Mouse (Mus musculus) gastrocnemius, adult 18-20 months (tissue): ENCODE measurements around the gene Tnfrsf1a. TPM values are rescaled to one million over a fixed set of nuclear protein-coding genes. Genes with fewer than 3 reads are reported as not detected.
A peak's percentile ranks its signal among the peaks of the same experiment; 100 is the strongest.
"Not testable (repeated sequence)": the region's sequence is repeated elsewhere in the genome, so short reads cannot be mapped to it uniquely, and the experiment has no call there.

Source experiments
- DNase-seq: peaks from one replicate; pipeline ENCODE4 v3.0.0; 2021; ENCODE audit warnings: low spot score
- long read RNA-seq, 2 experiments: library from polyadenylated mRNA; stranded (forward); transcript quantifications; one replicate each; pipeline ENCODE4 v2.0.0; 2021
- total RNA-seq, 2 experiments: library from RNA; stranded (reverse); gene quantifications; 2 replicates each; pipeline ENCODE4 v1.2.3; 2021

The Tnfrsf1a gene
- total RNA-seq = 10 to 100 TPM; 16.6 to 24.9 TPM
- long read RNA-seq, experiment 1, transcript Tnfrsf1a-201 (10 exons, 2,156 nt) = major isoform, 15 of 17 reads
- long read RNA-seq, experiment 1, partial matches to known transcripts = 0 of 17 reads
- long read RNA-seq, experiment 1, other reads (novel, unspliced or antisense) = 1 of 17 reads
- long read RNA-seq, experiment 2, transcript Tnfrsf1a-201 (10 exons, 2,156 nt) = major isoform, 9 of 13 reads
- long read RNA-seq, experiment 2, partial matches to known transcripts = 2 of 13 reads
- long read RNA-seq, experiment 2, other reads (novel, unspliced or antisense) = 2 of 13 reads

GRCm38 (mm10) chr6:125348721-125349574 is at the start of gene Tnfrsf1a:
Gene Tnfrsf1a, plus strand, starts transcription at chr6:125349362.
- DNase-seq = no peak

DNA sequence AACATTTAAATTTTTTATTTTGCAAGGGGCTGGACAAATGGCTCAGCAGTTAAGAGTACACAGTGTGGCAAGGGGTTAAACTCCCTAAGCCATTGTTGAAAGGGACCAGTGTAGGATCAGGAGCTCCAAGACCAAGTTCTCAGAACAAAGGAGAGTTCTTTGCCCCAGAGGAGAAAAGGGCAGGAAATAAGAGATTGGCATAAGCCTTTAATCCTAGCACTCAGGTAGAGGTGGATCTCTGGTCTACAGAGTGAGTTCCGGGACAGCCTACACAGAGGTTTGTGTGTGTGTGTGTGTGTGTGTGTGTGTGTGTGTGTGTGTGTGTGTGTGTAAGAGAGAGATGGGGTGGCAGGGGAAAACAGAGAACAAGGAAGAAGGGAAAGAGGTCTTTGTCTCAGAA is 48.2 kb upstream of the Tnfrsf1a start:
- no peak for DNase-seq

DNA sequence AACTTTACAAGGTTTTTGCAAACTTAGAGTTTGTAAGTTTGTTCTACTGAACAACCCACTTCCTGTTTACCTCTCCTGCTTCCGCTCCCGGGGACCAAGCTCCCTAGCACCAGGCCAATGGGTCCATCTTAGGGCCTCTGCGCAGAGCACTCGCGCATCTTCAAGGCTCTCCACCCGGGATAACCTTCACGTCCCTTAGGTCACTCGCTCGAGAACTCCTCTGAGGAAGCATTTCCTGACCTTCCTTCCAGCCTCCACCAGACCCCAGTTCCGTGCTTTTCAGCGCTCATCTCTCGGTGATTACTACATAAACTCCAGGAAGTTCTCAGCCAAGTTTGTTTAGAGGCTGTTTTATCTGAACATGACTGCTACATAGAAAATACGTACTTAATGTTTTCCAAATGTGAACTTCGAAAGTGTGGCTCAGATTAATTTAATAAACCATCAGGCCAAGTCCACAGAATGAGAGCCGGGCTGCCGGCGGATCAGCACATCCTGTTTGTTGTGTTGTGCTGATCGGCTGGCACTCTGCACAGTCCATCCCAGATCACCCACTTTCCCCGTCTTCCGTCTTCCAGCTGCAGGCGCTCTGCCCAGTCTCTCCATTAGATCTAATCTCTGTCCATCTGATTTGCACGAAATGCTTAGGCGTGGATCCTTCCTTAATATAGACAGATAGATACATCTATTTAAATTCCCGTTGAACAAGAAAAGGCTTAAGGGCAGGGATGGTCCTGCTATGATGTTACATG is 46.8 kb upstream of the Tnfrsf1a start:
- DNase-seq = no peak

GRCm38 (mm10) chr6:125303242-125303641 is 45.9 kb upstream of the Tnfrsf1a start:
- no peak for DNase-seq

DNA sequence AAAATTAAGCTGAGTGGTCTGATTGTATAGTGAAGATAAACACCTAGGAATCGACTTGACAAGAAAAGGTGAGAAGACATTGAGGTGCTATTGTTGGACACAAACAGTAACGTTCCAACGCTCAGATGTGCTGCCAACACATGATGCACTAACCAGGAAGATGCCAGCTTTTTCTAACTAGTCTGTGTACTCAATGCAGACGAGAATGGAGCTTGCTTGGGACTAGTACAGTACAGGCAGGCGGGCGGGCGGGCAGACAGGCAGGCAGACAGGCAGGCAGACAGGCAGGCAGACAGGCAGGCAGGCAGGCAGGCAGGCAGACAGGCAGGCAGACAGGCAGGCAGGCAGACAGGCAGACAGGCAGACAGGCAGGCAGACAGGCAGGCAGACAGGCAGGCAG is 44.8 kb upstream of the Tnfrsf1a start:
- DNase-seq = not testable (repeated sequence)

GRCm38 (mm10) chr6:125305465-125305864 is 43.7 kb upstream of the Tnfrsf1a start:
- no peak for DNase-seq

DNA sequence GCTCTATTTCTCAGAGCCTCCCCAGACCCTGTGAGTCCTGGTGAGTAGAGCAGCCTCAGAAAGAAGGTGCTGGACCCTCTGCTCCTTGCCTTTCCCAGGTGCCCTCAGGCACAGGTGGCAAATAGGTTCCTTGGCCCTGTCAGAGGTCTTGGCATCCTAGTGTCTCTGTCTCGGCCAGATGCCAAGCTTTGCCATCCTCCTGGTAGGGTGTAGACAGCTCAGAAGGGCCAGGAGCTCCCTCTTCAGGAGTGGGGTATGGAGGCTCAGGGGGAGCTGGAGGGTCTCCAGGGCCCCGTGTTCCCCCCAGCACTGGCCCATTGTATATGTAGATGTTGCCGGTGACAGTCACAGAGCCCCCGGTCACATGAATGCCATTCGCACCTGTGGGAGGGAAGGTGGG is 42.1 kb upstream of the Tnfrsf1a start:
- DNase-seq = no peak

GRCm38 (mm10) chr6:125308921-125309320 is 40.2 kb upstream of the Tnfrsf1a start:
- DNase-seq = no peak

DNA sequence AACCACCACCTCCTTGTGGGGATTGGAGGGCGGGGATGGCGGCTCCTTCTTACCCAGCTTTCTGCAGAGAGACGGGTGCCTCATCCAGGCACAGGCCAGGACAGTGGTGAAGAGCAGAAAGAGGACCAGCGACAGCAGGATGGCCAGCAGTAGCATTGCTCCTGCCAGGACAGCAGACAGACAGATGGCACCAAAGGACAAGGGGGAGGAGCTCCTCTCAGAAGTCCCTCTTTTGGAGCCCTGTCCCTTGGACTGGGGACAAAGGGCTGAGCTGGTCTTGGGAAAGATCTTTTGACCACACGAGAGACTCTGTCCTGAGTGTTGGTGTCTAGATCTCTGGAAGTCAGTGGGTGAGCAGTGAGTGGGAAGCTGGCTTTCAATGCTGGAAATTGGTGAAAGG is 39.8 kb upstream of the Tnfrsf1a start:
- DNase-seq = no peak

DNA sequence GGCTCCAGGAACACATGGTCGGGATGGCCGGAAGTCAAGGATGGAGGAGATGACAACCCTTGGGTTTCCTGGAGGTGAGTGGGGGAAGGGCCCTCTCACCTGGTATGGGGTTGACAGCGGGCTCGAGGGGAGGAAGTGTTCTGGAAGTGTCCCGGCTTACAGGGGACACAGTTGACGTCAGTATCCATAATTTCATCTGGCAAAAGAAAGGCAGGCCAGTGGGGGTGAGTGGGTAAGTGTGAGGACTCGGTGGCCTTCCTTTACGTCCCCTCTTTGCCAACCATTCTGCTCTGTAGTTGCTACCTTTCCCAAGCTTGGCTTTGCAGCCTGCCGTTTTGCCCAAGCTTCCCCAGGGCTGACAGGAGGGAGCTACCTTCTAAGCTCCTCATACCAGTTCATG is 37.0 kb upstream of the Tnfrsf1a start:
- no peak for DNase-seq

- no peak for DNase-seq
Observed at GRCm38 (mm10) chr6:125312581-125313355, 36.4 kb upstream of the Tnfrsf1a start.

- DNase-seq = peak; percentile 84
Observed at GRCm38 (mm10) chr6:125313546-125314230, 35.5 kb upstream of the Tnfrsf1a start, which contains the start of gene Ltbr. Gene Ltbr, minus strand, starts transcription at chr6:125313885.

DNA sequence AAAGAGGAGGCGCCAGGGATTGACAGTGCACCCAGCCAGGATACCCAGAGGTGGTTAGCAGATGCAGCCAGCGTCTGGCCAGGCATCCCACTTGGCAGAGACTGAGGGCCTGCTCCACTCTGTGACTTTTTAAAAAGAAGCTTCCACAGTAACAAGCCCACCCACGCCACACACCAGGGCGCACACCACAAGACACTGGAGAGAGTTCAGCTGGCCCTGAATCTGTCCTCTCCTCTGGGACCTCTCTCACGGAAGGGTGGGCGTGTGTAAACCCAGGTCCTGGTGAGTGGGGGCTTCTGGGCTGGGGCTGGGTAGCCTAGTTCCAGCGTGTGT is 35.0 kb upstream of the Tnfrsf1a start:
- DNase-seq = no peak

DNA sequence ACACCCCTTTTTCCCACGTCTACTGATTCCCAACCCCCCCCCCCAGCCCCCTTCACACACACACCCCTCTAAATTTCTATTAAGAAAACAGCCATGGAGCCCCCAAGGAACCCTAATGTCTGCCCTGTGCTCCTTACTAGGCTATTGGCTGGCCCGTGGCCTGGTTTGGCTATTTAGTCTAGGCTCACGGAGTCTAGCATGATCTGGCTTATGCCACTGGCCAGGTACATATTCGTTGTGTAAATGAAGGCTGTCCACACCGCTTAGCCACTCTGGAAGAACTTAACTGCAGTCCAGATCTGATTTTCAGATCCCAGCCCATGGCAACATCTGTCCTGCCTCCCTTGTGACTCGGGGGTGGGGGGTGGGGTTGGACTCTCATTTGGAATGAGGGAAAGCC is 34.4 kb upstream of the Tnfrsf1a start:
- no peak for DNase-seq

GRCm38 (mm10) chr6:125317077-125317476 is 32.1 kb upstream of the Tnfrsf1a start:
- no peak for DNase-seq

DNA sequence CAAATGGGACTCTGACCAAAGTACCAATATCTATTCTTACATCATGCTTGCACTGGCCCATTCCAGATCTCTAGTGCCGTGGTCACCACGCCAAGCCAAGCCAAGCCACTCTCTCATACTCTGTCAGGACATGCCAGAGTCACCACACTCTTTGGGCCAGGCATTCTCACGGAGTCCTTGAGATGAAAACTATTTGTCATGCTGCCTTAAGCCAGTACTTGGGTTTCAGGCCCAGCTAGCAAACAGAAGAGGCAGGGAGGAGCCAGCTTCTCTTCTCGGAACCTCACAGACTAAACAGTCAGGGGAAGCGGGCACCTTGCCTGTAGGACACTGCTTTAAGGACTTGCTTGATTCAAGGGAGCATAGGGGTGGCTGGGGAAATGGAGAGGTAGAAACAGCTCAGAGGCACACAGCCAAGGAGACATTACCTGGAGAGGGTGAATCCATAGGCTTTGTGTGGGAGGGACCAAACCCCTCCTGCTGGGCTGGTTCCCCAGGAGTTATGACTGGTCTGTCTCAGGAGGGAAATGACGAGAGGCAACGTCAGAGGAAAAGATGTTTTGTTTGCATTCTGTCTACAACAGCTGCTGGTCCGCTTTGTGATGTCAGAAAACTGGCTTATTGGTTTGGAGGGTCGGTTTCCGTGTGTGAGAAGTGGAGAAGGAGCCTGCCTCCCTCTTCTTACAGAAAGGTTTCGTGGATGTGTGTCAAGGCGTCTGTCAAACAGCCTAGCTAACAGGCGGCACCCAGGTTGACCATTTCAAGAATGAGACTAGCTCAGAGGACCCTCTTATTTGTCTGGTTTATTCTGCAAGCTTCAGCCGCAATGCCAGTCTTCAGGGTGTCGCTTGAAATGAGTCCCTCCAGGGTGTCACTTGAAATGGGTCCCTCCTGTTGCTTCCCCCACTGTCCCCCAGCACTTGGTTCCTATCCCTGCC is 29.9 kb upstream of the Tnfrsf1a start:
- DNase-seq = no peak

- no peak for DNase-seq
Observed at GRCm38 (mm10) chr6:125319919-125320296, 29.3 kb upstream of the Tnfrsf1a start.

GRCm38 (mm10) chr6:125320323-125320722 is 28.8 kb upstream of the Tnfrsf1a start, which contains the start of gene Scnn1a:
Gene Scnn1a, plus strand, starts transcription at chr6:125320659.
- no peak for DNase-seq

DNA sequence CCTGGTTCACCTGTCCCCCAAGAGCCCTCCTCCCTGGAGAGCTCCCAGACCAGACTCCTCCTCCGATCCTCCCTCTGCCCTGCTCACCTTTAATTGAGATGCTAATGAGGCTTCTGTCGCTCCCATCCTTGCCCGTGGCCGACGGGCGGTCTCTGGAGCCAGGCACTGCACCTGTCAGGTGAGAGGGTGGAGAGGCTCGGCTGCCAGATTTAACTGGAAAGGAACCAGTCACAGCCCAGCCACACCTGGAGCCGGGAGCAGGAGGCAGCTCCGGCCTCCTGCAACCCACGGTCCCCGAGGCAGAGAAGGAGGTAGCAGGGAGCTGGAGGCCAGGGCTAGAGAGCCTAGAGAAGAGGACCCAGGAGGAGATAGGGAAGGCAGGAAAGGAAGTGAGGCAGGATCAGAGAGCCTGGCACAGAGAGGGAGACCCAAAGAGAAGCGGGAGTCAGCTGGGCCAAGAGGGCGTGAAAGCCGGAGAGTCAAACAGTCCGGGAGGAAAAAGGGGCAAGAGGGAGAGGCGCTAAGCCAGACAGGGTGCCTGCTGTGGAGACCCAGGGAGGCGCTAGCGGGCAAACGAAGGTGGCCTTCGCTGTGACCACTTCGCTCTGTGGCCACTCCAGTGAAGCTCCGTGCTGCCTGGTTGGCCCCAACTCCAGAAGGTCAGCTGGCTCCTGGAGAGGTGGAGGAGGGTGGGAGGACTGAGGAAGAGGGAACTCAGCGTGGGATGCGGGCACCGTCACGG is 27.9 kb upstream of the Tnfrsf1a start:
- DNase-seq = no peak
